Mouse (Mus musculus) liver, embryonic 11.5 days (tissue): ENCODE data around the gene Id2. TPM values are rescaled to one million over a fixed set of nuclear protein-coding genes. Genes with fewer than 3 reads are reported as not detected.

Source experiments
- ATAC-seq: fragments of 200-750 bp; cut with Nextera tagmentation; replicated peaks from 2 replicates; pipeline ENCODE4 v1.8.0; 2017; ENCODE audit warnings: moderate number of reproducible peaks, mild to moderate bottlenecking, moderate TSS enrichment, moderate library complexity; ENCODE audit not compliant: low FRiP score
- DNase-seq: peaks from one replicate; pipeline ENCODE4 v3.0.0-alpha.2; 2017; ENCODE audit warnings: low spot score
- H3K27ac ChIP-seq: fragments of 300-500 bp; sonication (generic); 2 replicates; pipeline ENCODE4 v1.5.1; 2014; ENCODE audit warnings: mild to moderate bottlenecking, low read depth, low read length, control low read depth
- H3K27me3 ChIP-seq: fragments of 300-500 bp; sonication (generic); replicated peaks from 2 replicates; pipeline ENCODE4 v1.6.1; 2014; ENCODE audit warnings: low read length, mixed read lengths; ENCODE audit not compliant: control insufficient read depth, insufficient read depth
- H3K36me3 ChIP-seq: fragments of 300-500 bp; sonication (generic); 2 replicates; pipeline ENCODE4 v1.6.1; 2014; ENCODE audit warnings: mild to moderate bottlenecking, low read length, moderate library complexity, mixed read lengths; ENCODE audit not compliant: control insufficient read depth, insufficient read depth
- H3K4me1 ChIP-seq: fragments of 300-500 bp; sonication (generic); replicated peaks from 2 replicates; pipeline ENCODE4 v1.6.1; 2014; ENCODE audit warnings: low read length, mixed read lengths; ENCODE audit not compliant: control insufficient read depth, insufficient read depth
- H3K4me2 ChIP-seq: fragments of 300-500 bp; sonication (generic); 2 replicates; pipeline ENCODE4 v1.6.1; 2014; ENCODE audit warnings: mild to moderate bottlenecking, control low read depth, moderate library complexity
- H3K4me3 ChIP-seq: fragments of 300-500 bp; sonication (generic); 2 replicates; pipeline ENCODE4 v1.5.1; 2014; ENCODE audit warnings: low read depth, low read length, control low read depth
- H3K9ac ChIP-seq: fragments of 300-500 bp; sonication (generic); 2 replicates; pipeline ENCODE4 v1.6.1; 2014; ENCODE audit warnings: low read depth, low read length, control low read depth
- H3K9me3 ChIP-seq: fragments of 300-500 bp; sonication (generic); 2 replicates; pipeline ENCODE4 v1.6.1; 2016; ENCODE audit warnings: low read length, inconsistent platforms, mixed read lengths; ENCODE audit not compliant: control insufficient read depth
- WGBS: fragments of 180-500 bp; shearing (Covaris S2); extraction: QIAGEN DNeasy Blood & Tissue Kit; methylation state at CpG from one replicate; pipeline ENCODE4 v1.1.7; 2014; 5-methylcytosine and 5-hydroxymethylcytosine counted together
- polyA plus RNA-seq: library from polyadenylated mRNA; unstranded; fragments of >200 nt; fragmentation: Nextera tagmentation; extraction: Ambion mirVana; gene quantifications from 2 replicates; pipeline ENCODE4 v1.2.1, GENCODE M21; 2014

Id2 gene
- polyA plus RNA-seq, 1 experiment from 2014 or later = 228 TPM

- H3K36me3 ChIP-seq = no peaks in the 10 kb centered on the region
- no peak overlapping the region for H3K27ac ChIP-seq
- no peak overlapping the region for H3K4me2 ChIP-seq
- 63% methylated on average over 1 of the region's 1 CpGs for WGBS
- ATAC-seq (no peak), DNase-seq (no peak)
- no peak overlapping the region for H3K9ac ChIP-seq
- H3K27me3 ChIP-seq = no peaks in the 10 kb centered on the region
- H3K4me3 ChIP-seq = no peak overlapping the region
- no peaks in the 10 kb centered on the region for H3K9me3 ChIP-seq
- 0 out of 2 replicates have a peak, but pooled peaks cover 2% of the 10 kb centered on the region for H3K4me1 ChIP-seq
Measured at GRCm38 (mm10) chr12:25114426-25114825, 17.5 kb upstream of the Id2 start.

- no peak for DNase-seq
- Histone ChIP-seq H3K36me3 (no peaks in the 10 kb centered on the region), H3K27me3 (no peaks in the 10 kb centered on the region), H3K4me3 (no peak overlapping the region), H3K9ac (no peak overlapping the region), H3K9me3 (no peaks in the 10 kb centered on the region), H3K4me2 (no peak overlapping the region), H3K4me1 (no peaks in the 10 kb centered on the region), H3K27ac (no peak overlapping the region)
- ATAC-seq = no peak
- WGBS = 73% methylated on average over 2 of the region's 2 CpGs
Measured at GRCm38 (mm10) chr12:25113357-25113756, 16.4 kb upstream of the Id2 start.

- no peaks in the 10 kb centered on the region for H3K36me3 ChIP-seq
- H3K27ac ChIP-seq = no peak overlapping the region
- no peak for ATAC-seq
- H3K4me2 ChIP-seq = no peak overlapping the region
- DNase-seq = no peak
- no peak overlapping the region for H3K9ac ChIP-seq
- H3K4me1 ChIP-seq = no peaks in the 10 kb centered on the region
- no peak overlapping the region for H3K4me3 ChIP-seq
- H3K9me3 ChIP-seq = no peaks in the 10 kb centered on the region
- WGBS = 86% methylated on average over 2 of the region's 2 CpGs
- no peaks in the 10 kb centered on the region for H3K27me3 ChIP-seq
Measured at GRCm38 (mm10) chr12:25112806-25113205, 15.9 kb upstream of the Id2 start.

GRCm38 (mm10) chr12:25110682-25111078, 13.7 kb upstream of the Id2 start:
- DNase-seq (no peak), ATAC-seq (no peak)
- H3K4me1 ChIP-seq = no peaks in the 10 kb centered on the region
- no peak overlapping the region for H3K27ac ChIP-seq
- no peak overlapping the region for H3K4me3 ChIP-seq
- no peak overlapping the region for H3K4me2 ChIP-seq
- H3K36me3 ChIP-seq = no peaks in the 10 kb centered on the region
- no peak overlapping the region for H3K9ac ChIP-seq
- no peaks in the 10 kb centered on the region for H3K27me3 ChIP-seq
- H3K9me3 ChIP-seq = no peaks in the 10 kb centered on the region
- WGBS = 79% methylated on average over 7 of the region's 7 CpGs

- Histone ChIP-seq H3K4me1 (no peaks in the 10 kb centered on the region), H3K9ac (no peak overlapping the region), H3K9me3 (no peaks in the 10 kb centered on the region), H3K27ac (no peak overlapping the region), H3K27me3 (no peaks in the 10 kb centered on the region), H3K36me3 (no peaks in the 10 kb centered on the region), H3K4me2 (no peak overlapping the region), H3K4me3 (no peak overlapping the region)
- 72% methylated on average over 7 of the region's 7 CpGs for WGBS
- no peak for DNase-seq
- ATAC-seq = no peak
Measured at GRCm38 (mm10) chr12:25109971-25110681, 13.2 kb upstream of the Id2 start.

- WGBS = 46% methylated on average over 2 of the region's 2 CpGs
- DNase-seq = no peak
- no peak overlapping the region for H3K27ac ChIP-seq
- H3K27me3 ChIP-seq = no peaks in the 10 kb centered on the region
- H3K9ac ChIP-seq = no peak overlapping the region
- no peaks in the 10 kb centered on the region for H3K36me3 ChIP-seq
- no peaks in the 10 kb centered on the region for H3K4me1 ChIP-seq
- no peak overlapping the region for H3K4me3 ChIP-seq
- H3K9me3 ChIP-seq = no peaks in the 10 kb centered on the region
- H3K4me2 ChIP-seq = no peak overlapping the region
- no peak for ATAC-seq
Measured at GRCm38 (mm10) chr12:25108865-25109264, 11.9 kb upstream of the Id2 start.

GRCm38 (mm10) chr12:25104541-25104940, 7.6 kb upstream of the Id2 start:
- H3K27ac ChIP-seq = no peak overlapping the region
- peaks cover 32% of the 10 kb centered on the region for H3K27me3 ChIP-seq
- peaks cover 5% of the 10 kb centered on the region for H3K4me1 ChIP-seq
- no peak overlapping the region for H3K9ac ChIP-seq
- H3K4me3 ChIP-seq = no peak overlapping the region
- ATAC-seq (no peak), DNase-seq (no peak)
- no peaks in the 10 kb centered on the region for H3K36me3 ChIP-seq
- H3K4me2 ChIP-seq = no peak overlapping the region
- no peaks in the 10 kb centered on the region for H3K9me3 ChIP-seq

- Histone ChIP-seq H3K9ac (no peak overlapping the region), H3K36me3 (no peaks in the 10 kb centered on the region), H3K4me3 (no peak overlapping the region), H3K27me3 (peaks cover 37% of the 10 kb centered on the region), H3K4me2 (no peak overlapping the region), H3K9me3 (no peaks in the 10 kb centered on the region), H3K4me1 (peaks cover 7% of the 10 kb centered on the region), H3K27ac (no peak overlapping the region)
- 77% methylated on average over 6 of the region's 6 CpGs for WGBS
- no peak for ATAC-seq
- no peak for DNase-seq
Measured at GRCm38 (mm10) chr12:25103911-25104310, 7.0 kb upstream of the Id2 start.

GRCm38 (mm10) chr12:25101389-25101788, 4.4 kb upstream of the Id2 start:
- Histone ChIP-seq H3K36me3 (no peaks in the 10 kb centered on the region), H3K4me3 (no peak overlapping the region; the same call in 1 of the 2 replicates), H3K9me3 (no peaks in the 10 kb centered on the region), H3K9ac (no peak overlapping the region; the same call in 1 of the 2 replicates), H3K27me3 (peaks cover 62% of the 10 kb centered on the region), H3K27ac (peak overlapping the region; percentile 91), H3K4me2 (peak overlapping the region; percentile 83), H3K4me1 (peaks cover 7% of the 10 kb centered on the region)
- no peak for DNase-seq
- no peak for ATAC-seq
- 23% methylated on average over 5 of the region's 5 CpGs for WGBS
